ENCODE assay signal across 14 mouse cellular contexts in genomic region chr2:106461973-106462637, GRCm38 (mm10).
DNase-seq lines count a peak whose midpoint lies in the region; ATAC-seq and TF ChIP-seq lines count a peak whose summit lies in the region.
"Had no signal": no experiment of that assay in that cellular context is flagged by ENCODE, and none has a peak within 500 bp of the region (broad histone marks: within the 10 kb centered on the region; RNA-seq: fewer than 3 reads in every experiment).

No protein-coding gene starts in this region.

- no peaks in the 10 kb centered on the region for H3K9me3 ChIP-seq in forebrain, embryonic 13.5 days (replicated peaks)
- no peaks in the 10 kb centered on the region for H3K9me3 ChIP-seq in forebrain, embryonic 15.5 days
- no peaks in the 10 kb centered on the region for H3K9me3 ChIP-seq in midbrain, embryonic 12.5 days
- no peaks in the 10 kb centered on the region for H3K9me3 ChIP-seq in midbrain, embryonic 10.5 days (replicated peaks)
- no peaks in the 10 kb centered on the region for H3K9me3 ChIP-seq in limb, embryonic 10.5 days (replicated peaks)
- no peaks in the 10 kb centered on the region for H3K9me3 ChIP-seq in hindbrain, postnatal 0 days (ENCODE audit: low read length)
- H3K9me3 ChIP-seq: neural tube, embryonic 13.5 days; stomach, embryonic 15.5 days had no signal

- WGBS in forebrain, embryonic 13.5 days, result 46% methylated on average over 12 of the region's 12 CpGs
- WGBS in forebrain, embryonic 15.5 days, result 43% methylated on average over 12 of the region's 12 CpGs
- WGBS in midbrain, embryonic 12.5 days, result 66% methylated on average over 12 of the region's 12 CpGs
- WGBS in midbrain, embryonic 10.5 days, result 77% methylated on average over 12 of the region's 12 CpGs
- WGBS in limb, embryonic 10.5 days, result 15% methylated on average over 12 of the region's 12 CpGs
- WGBS in hindbrain, postnatal 0 days, result 68% methylated on average over 12 of the region's 12 CpGs

- H3K27ac ChIP-seq in forebrain, embryonic 13.5 days, result peak overlapping the region; percentile 15; the same call in 1 of the 2 replicates
- H3K27ac ChIP-seq in forebrain, embryonic 15.5 days (replicated peaks), result no peak overlapping the region; the same call in 1 of the 2 replicates
- no peak overlapping the region for H3K27ac ChIP-seq in midbrain, embryonic 12.5 days (replicated peaks)
- H3K27ac ChIP-seq in midbrain, embryonic 10.5 days (replicated peaks), result no peak overlapping the region
- H3K27ac ChIP-seq in limb, embryonic 10.5 days, result peak overlapping the region; percentile 32
- H3K27ac ChIP-seq in hindbrain, postnatal 0 days, result no peak overlapping the region
- H3K27ac ChIP-seq: left cerebral cortex, adult 2 months; neural tube, embryonic 13.5 days; stomach, embryonic 15.5 days had no signal

- no peaks in the 10 kb centered on the region for H3K36me3 ChIP-seq in forebrain, embryonic 13.5 days (ENCODE audit: poor library complexity, severe bottlenecking)
- no peaks in the 10 kb centered on the region for H3K36me3 ChIP-seq in forebrain, embryonic 15.5 days
- no peaks in the 10 kb centered on the region for H3K36me3 ChIP-seq in midbrain, embryonic 12.5 days
- no peaks in the 10 kb centered on the region for H3K36me3 ChIP-seq in midbrain, embryonic 10.5 days
- H3K36me3 ChIP-seq in limb, embryonic 10.5 days, result no peaks in the 10 kb centered on the region
- no peaks in the 10 kb centered on the region for H3K36me3 ChIP-seq in hindbrain, postnatal 0 days (ENCODE audit: insufficient read depth, low read length)
- H3K36me3 ChIP-seq: neural tube, embryonic 13.5 days; stomach, embryonic 15.5 days had no signal

- TF ChIP-seq CTCF in hindbrain, postnatal 0 days (IDR thresholded peaks at IDR 0.05; ENCODE audit: low read depth), result no peak

- H3K4me3 ChIP-seq in forebrain, embryonic 13.5 days, result no peak overlapping the region
- no peak overlapping the region for H3K4me3 ChIP-seq in forebrain, embryonic 15.5 days
- no peak overlapping the region for H3K4me3 ChIP-seq in midbrain, embryonic 12.5 days
- no peak overlapping the region for H3K4me3 ChIP-seq in midbrain, embryonic 10.5 days
- H3K4me3 ChIP-seq in limb, embryonic 10.5 days, result no peak overlapping the region
- H3K4me3 ChIP-seq in hindbrain, postnatal 0 days (ENCODE audit: low read length), result no peak overlapping the region
- H3K4me3 ChIP-seq: left cerebral cortex, adult 2 months; neural tube, embryonic 13.5 days; stomach, embryonic 15.5 days had no signal

- H3K27me3 ChIP-seq in forebrain, embryonic 13.5 days, result no peaks in the 10 kb centered on the region
- no peaks in the 10 kb centered on the region for H3K27me3 ChIP-seq in forebrain, embryonic 15.5 days
- H3K27me3 ChIP-seq in midbrain, embryonic 12.5 days, result no peaks in the 10 kb centered on the region
- H3K27me3 ChIP-seq in midbrain, embryonic 10.5 days (ENCODE audit: low read depth, poor library complexity, severe bottlenecking), result no peaks in the 10 kb centered on the region
- H3K27me3 ChIP-seq in limb, embryonic 10.5 days (ENCODE audit: low read depth, poor library complexity, severe bottlenecking), result no peaks in the 10 kb centered on the region
- H3K27me3 ChIP-seq in hindbrain, postnatal 0 days (ENCODE audit: insufficient read depth, low read length), result no peaks in the 10 kb centered on the region
- H3K27me3 ChIP-seq: neural tube, embryonic 13.5 days; stomach, embryonic 15.5 days had no signal

- peaks cover 15% of the 10 kb centered on the region for H3K4me1 ChIP-seq in forebrain, embryonic 13.5 days
- peaks cover 10% of the 10 kb centered on the region for H3K4me1 ChIP-seq in forebrain, embryonic 15.5 days
- peaks cover 11% of the 10 kb centered on the region for H3K4me1 ChIP-seq in midbrain, embryonic 12.5 days
- H3K4me1 ChIP-seq in midbrain, embryonic 10.5 days, result peaks cover 20% of the 10 kb centered on the region
- H3K4me1 ChIP-seq in limb, embryonic 10.5 days, result peaks cover 41% of the 10 kb centered on the region
- H3K4me1 ChIP-seq in hindbrain, postnatal 0 days (ENCODE audit: insufficient read depth, low read length), result no peaks in the 10 kb centered on the region
- H3K4me1 ChIP-seq: neural tube, embryonic 13.5 days; stomach, embryonic 15.5 days had no signal

- no peak overlapping the region for H3K4me2 ChIP-seq in forebrain, embryonic 13.5 days
- H3K4me2 ChIP-seq in forebrain, embryonic 15.5 days (replicated peaks), result no peak overlapping the region
- no peak overlapping the region for H3K4me2 ChIP-seq in midbrain, embryonic 12.5 days (replicated peaks)
- no peak overlapping the region for H3K4me2 ChIP-seq in hindbrain, postnatal 0 days (ENCODE audit: low read depth, low read length)
- H3K4me2 ChIP-seq: liver, embryonic 11.5 days; neural tube, embryonic 13.5 days; stomach, embryonic 15.5 days had no signal

- no peak overlapping the region for H3K9ac ChIP-seq in forebrain, embryonic 13.5 days
- H3K9ac ChIP-seq in forebrain, embryonic 15.5 days (replicated peaks), result no peak overlapping the region
- no peak overlapping the region for H3K9ac ChIP-seq in midbrain, embryonic 12.5 days (replicated peaks)
- no peak overlapping the region for H3K9ac ChIP-seq in hindbrain, postnatal 0 days (replicated peaks; ENCODE audit: low read length)
- H3K9ac ChIP-seq: neural tube, embryonic 13.5 days; stomach, embryonic 15.5 days had no signal

- ATAC-seq in forebrain, embryonic 13.5 days, result peak; percentile 55
- no peak for ATAC-seq in forebrain, embryonic 15.5 days (replicated peaks)
- peak; percentile 54; the same call in 1 of the 2 replicates for ATAC-seq in midbrain, embryonic 12.5 days (ENCODE audit: low FRiP score, low read depth)
- ATAC-seq in megakaryocyte, adult 5-6 weeks (ENCODE audit: poor library complexity, severe bottlenecking), result no peak
- ATAC-seq in hindbrain, postnatal 0 days, result no peak

- DNase-seq in midbrain, embryonic 10.5 days (ENCODE audit: low spot score), result no peak
- DNase-seq in limb, embryonic 10.5 days (ENCODE audit: low spot score), result peak; percentile 60
- no peak for DNase-seq in left cerebral cortex, adult 9 months (ENCODE audit: low spot score in 2 of 2)
- DNase-seq in hindbrain, postnatal 0 days (ENCODE audit: low spot score), result no peak
- DNase-seq: cerebellum, postnatal 25 days; thymus, postnatal 14 days had no signal

Comparison
In these comparisons a context has a peak if more than half of its experiments do, and no peak if none do; other contexts are left out.
1. ATAC-seq: peak in forebrain, embryonic 13.5 days (single experiment) and midbrain, embryonic 12.5 days (single experiment); none in forebrain, embryonic 15.5 days (single experiment), megakaryocyte, adult 5-6 weeks (single experiment) and hindbrain, postnatal 0 days (single experiment).
2. H3K27ac ChIP-seq: peak in forebrain, embryonic 13.5 days (single experiment) and limb, embryonic 10.5 days (single experiment); none in forebrain, embryonic 15.5 days (single experiment), midbrain, embryonic 12.5 days (single experiment), midbrain, embryonic 10.5 days (single experiment) and hindbrain, postnatal 0 days (single experiment).